Mouse (Mus musculus): ENCODE measurements around the gene Nudt21.

Gene Nudt21

GRCm38 (mm10) chr8:94036944-94037524 lies at the start of gene Nudt21, which contains the start of gene Ogfod1:
Gene Nudt21 (minus strand): TSS chr8:94037031.
Gene Ogfod1 (plus strand): TSS chr8:94037198.
- DNase-seq = peak; percentile 97

DNA sequence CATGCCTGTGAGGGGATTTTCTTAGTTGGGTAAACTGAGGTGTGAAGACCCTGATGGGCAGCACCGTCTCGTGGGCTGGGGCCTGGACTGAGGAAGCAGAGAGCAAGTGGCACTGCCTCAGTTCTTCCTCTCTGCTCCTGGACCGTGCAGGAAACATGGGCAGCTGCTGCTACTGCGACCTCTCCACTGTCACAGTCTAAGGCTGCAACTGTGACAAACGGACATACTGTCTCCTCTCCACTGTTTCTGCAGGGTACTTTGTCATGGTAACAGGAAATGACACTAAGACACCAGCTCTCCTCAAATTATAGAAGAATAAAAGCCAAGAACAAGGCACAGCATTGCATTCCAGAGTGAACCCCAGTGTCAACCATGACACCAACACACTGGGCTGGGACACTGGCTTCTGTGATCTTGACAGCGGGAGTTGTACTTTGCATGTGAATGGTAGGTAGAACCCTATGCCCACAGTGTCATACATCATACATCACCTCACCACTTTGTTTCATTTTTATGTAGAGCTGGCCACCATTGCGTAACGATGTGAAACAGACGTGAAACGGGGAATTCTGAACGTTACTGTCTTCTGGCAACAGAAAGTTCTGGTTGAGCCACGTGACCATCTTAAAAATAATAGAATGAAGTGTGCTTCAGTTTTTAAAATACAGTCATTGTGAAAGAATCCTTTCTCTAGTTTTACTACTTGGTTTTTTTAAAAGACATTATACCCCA lies 39.8 kb upstream of the Nudt21 start:
- DNase-seq = no peak

- no peak for DNase-seq
Observed at GRCm38 (mm10) chr8:94068793-94069192, 32.0 kb upstream of the Nudt21 start.

GRCm38 (mm10) chr8:94066121-94066863 lies 29.5 kb upstream of the Nudt21 start:
- peak; percentile 67 for DNase-seq

- no peak for DNase-seq
Observed at GRCm38 (mm10) chr8:94057157-94057854, 20.5 kb upstream of the Nudt21 start.

GRCm38 (mm10) chr8:94052696-94053095 lies 15.9 kb upstream of the Nudt21 start:
- no peak for DNase-seq

GRCm38 (mm10) chr8:94047845-94048244 lies 11.0 kb upstream of the Nudt21 start:
- DNase-seq = peak; percentile 51

- DNase-seq = no peak
Observed at GRCm38 (mm10) chr8:94037806-94038205, 975 bp upstream of the Nudt21 start.

DNA sequence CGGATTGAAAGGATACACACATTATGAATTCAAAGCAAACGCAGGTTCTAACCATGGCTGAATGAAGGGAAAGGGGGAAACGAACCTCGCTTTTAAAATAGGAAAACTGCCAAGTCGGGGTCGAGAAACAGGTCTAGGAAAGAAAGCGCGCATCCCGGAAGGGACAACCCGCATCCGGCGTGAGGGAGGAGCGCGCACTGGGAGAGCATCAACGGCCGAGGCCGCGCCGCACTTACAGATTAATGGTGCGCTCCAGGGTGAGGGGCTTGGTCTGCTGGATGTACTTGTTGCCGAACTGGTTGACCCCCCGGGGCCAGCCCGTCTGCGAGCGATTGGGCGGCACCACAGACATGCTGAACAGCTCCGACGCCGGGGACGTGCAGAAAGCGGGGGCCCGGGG lies 290 bp downstream of the Nudt21 start:
- DNase-seq = peak; percentile 74

- no peak for DNase-seq
Observed at GRCm38 (mm10) chr8:94035200-94035599, 1.6 kb downstream of the Nudt21 start.

GRCm38 (mm10) chr8:94033601-94034000 lies 3.2 kb downstream of the Nudt21 start:
- no peak for DNase-seq

DNA sequence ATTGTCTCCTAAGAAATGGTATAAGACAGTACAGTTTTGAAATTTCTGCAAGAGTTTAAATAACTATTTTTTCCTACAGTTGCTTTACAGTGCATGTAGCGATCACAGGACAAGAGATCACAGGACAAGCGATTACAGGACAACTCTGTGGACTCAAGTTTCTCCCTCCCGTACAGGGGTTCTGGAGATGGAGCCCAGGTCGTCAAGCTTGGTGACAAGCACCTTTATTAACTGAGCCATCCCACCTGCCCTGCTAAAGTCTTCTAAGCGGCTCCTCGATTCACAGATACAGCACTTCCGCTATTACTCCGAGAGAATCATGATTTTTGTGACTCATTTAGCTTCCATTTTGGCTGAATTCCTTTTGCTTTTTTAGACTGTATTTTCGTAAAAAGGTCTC lies 7.1 kb downstream of the Nudt21 start:
- no peak for DNase-seq

DNA sequence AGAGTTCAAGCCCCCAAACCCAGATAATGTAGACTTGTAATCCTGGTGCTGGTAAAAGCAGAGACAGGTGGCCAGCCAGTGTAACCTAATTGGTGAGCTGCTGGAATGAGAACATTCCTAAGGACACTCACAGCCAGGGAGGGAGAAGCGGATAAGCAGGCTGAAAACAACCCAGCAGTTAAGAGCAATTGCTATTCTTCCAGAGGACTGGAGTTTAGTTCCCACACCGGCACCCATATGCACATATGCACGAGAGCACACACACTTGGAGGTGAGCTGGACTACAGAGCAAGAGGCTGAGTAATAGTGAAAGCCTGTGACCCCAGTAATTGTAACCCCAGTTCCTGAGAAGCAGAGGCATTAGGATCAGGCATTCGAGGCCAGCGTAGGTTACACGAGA lies 12.9 kb downstream of the Nudt21 start:
- no peak for DNase-seq

DNA sequence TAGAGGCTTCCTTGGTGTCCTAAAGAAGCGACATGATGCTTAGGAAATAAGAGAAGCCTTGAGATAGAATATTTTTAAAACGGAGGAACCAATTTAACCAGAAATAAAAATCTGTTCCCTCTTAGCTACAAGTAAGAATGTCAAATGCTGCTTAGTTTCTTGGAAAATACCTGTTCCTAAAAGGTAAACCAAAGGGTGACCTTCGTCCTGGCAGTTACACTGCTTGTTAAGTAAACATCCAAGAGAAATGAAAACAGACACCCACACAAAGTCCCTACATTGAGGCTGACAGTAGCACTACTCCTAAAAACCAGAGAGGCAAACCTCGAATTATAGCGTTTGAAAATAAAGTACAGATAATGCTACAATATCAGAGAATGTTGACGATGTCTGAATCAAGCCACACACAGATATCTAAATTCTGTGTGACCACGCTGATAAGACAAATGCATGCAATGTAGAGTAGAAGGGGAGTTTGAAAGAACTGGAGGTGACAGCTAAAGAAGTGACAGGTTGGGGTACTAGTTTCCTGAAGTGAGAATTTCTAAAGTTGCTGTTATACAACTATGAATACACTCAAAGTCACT lies 23.7 kb downstream of the Nudt21 start:
- DNase-seq = no peak

DNA sequence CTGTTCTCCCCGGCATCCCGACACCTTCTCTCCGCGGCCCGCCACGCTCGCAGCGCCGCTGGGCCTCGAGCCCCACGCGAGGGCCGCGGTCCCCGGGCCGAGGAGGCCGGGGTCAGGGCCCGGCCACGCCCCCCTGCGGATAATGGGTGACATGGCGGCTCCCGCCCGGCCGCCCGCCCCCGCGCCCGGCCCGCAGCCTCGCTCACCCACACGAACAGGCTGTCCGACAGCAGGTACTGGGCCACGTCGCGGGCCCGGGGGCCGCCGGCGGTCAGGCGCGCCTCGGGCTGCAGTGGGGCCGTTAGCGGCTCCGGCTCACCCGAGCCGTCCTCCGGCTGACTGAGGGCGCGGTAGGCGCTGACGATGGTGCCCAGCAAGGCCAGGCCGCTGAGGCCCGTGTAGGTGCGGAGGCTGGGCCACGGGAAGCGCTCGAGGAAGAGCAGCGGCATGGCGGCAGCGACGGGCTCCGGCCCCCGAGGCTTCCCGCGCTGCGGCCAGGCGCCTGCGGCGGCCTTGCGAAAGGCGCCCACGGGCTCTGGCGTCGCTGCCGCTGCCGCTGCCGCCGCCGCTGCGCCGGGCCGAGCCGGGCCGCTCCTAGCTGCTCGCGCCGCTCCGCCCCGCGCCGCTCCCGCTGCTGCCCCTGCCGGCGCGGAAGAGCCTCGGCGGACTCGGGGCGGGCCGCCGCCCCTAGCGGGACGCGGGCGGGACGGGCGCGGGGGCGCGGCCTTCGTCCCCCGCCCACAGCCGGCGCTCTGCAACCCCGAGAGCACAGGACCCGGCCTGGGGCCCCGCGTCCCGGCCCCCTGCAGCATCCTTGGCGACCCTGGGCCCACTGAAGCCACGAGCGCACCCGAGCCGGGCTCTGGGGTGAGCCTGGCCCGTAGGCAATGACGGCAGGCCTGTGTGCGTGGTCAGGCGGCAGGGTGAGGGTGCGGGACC lies 24.5 kb downstream of the Nudt21 start, which contains the start of gene Amfr:
TSS of gene Amfr (minus strand) at position 830 of the 939 bp plus-strand sequence.
- DNase-seq = peak; percentile 42

DNA sequence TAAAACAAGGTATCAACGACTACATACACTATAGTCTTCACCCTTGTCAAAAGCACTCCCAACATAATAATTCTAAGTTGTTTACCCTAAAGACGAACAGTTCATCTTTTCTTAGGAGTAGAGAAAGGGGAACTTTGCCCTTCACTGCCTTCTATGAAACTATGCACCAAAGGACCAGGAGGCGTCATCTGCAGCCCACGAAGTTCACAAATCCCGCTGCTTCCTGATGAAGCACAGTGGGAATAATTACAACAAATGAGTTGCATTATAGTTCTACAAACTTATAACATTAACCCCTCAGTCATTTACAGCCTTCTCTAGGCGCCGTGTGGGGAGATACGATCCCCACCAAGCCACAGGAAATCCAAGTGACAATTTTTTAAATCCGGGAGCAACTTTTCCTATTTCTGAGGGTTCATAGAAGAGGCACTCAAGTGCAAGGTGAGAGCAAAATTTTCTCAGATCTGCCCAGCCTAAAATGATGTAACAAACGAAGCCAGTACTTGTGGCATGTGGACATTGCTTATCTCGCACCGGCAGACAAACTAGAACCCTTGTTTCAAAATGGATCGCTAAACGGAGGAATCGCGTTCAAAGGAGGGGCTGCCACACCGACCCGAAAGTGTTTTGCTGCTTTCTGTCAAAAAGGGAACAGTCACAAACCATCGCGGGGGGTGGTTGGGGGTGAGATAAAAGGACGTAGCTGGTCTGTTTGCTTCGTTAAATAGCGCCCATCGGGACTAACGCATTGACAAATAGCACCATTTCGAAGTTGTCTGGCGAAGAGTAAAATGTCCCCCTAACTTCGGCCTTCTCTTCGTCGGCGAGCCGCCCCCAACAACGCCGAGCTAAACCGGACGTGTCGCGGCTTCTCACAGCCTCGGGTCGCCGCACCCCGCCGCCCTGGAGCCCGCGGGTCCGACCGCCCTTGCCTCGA lies 25.5 kb downstream of the Nudt21 start:
- no peak for DNase-seq

GRCm38 (mm10) chr8:94010101-94010705 lies 26.6 kb downstream of the Nudt21 start:
- no peak for DNase-seq

- no peak for DNase-seq
Observed at GRCm38 (mm10) chr8:94009243-94009845, 27.5 kb downstream of the Nudt21 start.

- no peak for DNase-seq
Observed at GRCm38 (mm10) chr8:94004139-94004538, 32.7 kb downstream of the Nudt21 start.

GRCm38 (mm10) chr8:93998961-93999360 lies 37.9 kb downstream of the Nudt21 start:
- no peak for DNase-seq
